Mouse (Mus musculus) bone marrow, adult 2 months (tissue): ENCODE results near the gene 2310039H08Rik.

ENCODE experiments used
- CTCF ChIP-seq: fragments of 200-500 bp; IDR thresholded peaks from 2 replicates; pipeline ENCODE4 v1.5.1; 2011; ENCODE audit warnings: low read length, control low read depth; ENCODE audit not compliant: control insufficient read depth, insufficient read depth
- POLR2A ChIP-seq: fragments of 200-500 bp; IDR thresholded peaks from 2 replicates; pipeline ENCODE4 v1.6.1; 2011; ENCODE audit warnings: low read depth, mild to moderate bottlenecking, control low read depth, low read length, borderline replicate concordance; ENCODE audit not compliant: control insufficient read depth

DNA sequence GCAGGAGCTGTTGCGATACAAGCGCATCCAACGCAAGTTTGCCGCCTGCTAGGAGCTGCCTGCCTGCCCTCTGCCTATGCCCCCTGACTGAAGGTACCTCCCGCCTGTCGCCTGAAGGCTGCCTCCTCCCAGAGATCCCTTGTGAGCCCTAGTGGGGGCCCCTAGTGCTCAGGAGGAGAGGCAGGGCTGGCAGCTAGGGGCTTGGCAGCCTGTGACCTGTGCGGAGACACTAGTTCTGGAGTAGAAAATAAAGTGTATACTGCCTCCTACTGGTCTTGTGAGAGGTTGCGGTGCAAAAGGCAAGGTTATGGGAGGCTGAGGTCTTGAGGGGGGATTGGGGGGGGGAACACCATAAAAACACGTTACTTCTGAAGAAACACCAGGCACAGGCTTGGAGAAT, 47.2 kb upstream of the 2310039H08Rik start:
- peak; percentile 49; the same call in 1 of the 2 replicates for TF ChIP-seq CTCF
- no peak for TF ChIP-seq POLR2A
